Comparison of ENCODE assay signal across 8 mouse cellular contexts in the genomic region with DNA sequence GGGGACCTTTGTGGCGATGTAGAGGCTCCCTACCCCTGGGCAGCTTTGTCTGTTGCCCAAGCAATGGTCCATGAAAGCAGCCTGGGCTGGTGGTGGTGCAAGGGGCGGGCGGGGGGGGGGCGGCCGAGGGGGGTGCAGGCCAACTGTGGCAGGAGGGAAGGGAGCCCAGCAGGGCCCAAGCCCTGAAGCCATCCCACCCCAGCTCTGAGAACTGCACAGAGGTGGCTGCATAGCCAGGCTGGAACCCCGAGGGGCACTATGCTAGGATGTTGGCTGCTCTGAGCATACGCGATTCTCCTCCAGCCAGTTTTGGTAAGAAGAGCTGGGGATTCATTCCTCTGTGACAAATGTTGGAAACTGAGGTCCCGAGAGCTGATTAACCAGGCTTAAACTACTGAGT.
DNase-seq lines count a peak whose midpoint lies in the region; ATAC-seq lines count a peak whose summit lies in the region.

No protein-coding gene starts in this region.

- no peak for DNase-seq in kidney, adult 9 months
- no peak for DNase-seq in embryonic facial prominence, embryonic 10.5 days (ENCODE audit: low spot score)
- no peak for DNase-seq in cerebellum, adult 18-20 months
- DNase-seq in c-Kit-positive CD71-positive TER-119-positive erythroid progenitor cells, embryonic 14.5 days (ENCODE audit: low spot score) = no peak

- H3K36me3 ChIP-seq in kidney, embryonic 15.5 days = no peaks in the 10 kb centered on the region
- no peaks in the 10 kb centered on the region for H3K36me3 ChIP-seq in embryonic facial prominence, embryonic 10.5 days (replicated peaks)
- no peaks in the 10 kb centered on the region for H3K36me3 ChIP-seq in hindbrain, embryonic 13.5 days
- no peaks in the 10 kb centered on the region for H3K36me3 ChIP-seq in midbrain, embryonic 13.5 days

- peak; percentile 50 for ATAC-seq in kidney, embryonic 15.5 days (replicated peaks; ENCODE audit: low FRiP score)
- ATAC-seq in hindbrain, embryonic 13.5 days (ENCODE audit: low FRiP score) = peak; percentile 55
- ATAC-seq in midbrain, embryonic 13.5 days = peak; percentile 69
- ATAC-seq in CD4-positive, CD25-positive, alpha-beta regulatory T cell, adult 4 months = no peak

- no peaks in the 10 kb centered on the region for H3K9me3 ChIP-seq in kidney, embryonic 15.5 days (replicated peaks)
- no peaks in the 10 kb centered on the region for H3K9me3 ChIP-seq in embryonic facial prominence, embryonic 10.5 days
- H3K9me3 ChIP-seq in hindbrain, embryonic 13.5 days = no peaks in the 10 kb centered on the region
- no peaks in the 10 kb centered on the region for H3K9me3 ChIP-seq in midbrain, embryonic 13.5 days

- H3K9ac ChIP-seq in kidney, embryonic 15.5 days = peak overlapping the region; percentile 24; the same call in 1 of the 2 replicates
- H3K9ac ChIP-seq in hindbrain, embryonic 13.5 days = peak overlapping the region; percentile 65
- H3K9ac ChIP-seq in midbrain, embryonic 13.5 days (replicated peaks) = peak overlapping the region; percentile 32; the same call in 1 of the 2 replicates

- H3K4me3 ChIP-seq in kidney, embryonic 15.5 days (replicated peaks) = peak overlapping the region; percentile 25
- H3K4me3 ChIP-seq in embryonic facial prominence, embryonic 10.5 days = peak overlapping the region; percentile 46
- H3K4me3 ChIP-seq in hindbrain, embryonic 13.5 days = 0 out of 2 replicates have a peak overlapping the region, but pooled peaks have one; percentile 8
- H3K4me3 ChIP-seq in midbrain, embryonic 13.5 days (replicated peaks) = no peak overlapping the region

- peak overlapping the region; percentile 55 for H3K4me2 ChIP-seq in kidney, embryonic 15.5 days
- H3K4me2 ChIP-seq in hindbrain, embryonic 13.5 days = peak overlapping the region; percentile 46
- H3K4me2 ChIP-seq in midbrain, embryonic 13.5 days (replicated peaks) = peak overlapping the region; percentile 47

- WGBS in kidney, embryonic 15.5 days = 27% methylated on average over 8 of the region's 9 CpGs
- 22% methylated on average over 9 of the region's 9 CpGs for WGBS in embryonic facial prominence, embryonic 10.5 days
- 15% methylated on average over 4 of the region's 9 CpGs for WGBS in hindbrain, embryonic 13.5 days
- 22% methylated on average over 5 of the region's 9 CpGs for WGBS in midbrain, embryonic 13.5 days

- peaks cover 43% of the 10 kb centered on the region for H3K27me3 ChIP-seq in kidney, embryonic 15.5 days
- peaks cover 100% of the 10 kb centered on the region for H3K27me3 ChIP-seq in embryonic facial prominence, embryonic 10.5 days (replicated peaks; ENCODE audit: low read depth, poor library complexity, severe bottlenecking)
- H3K27me3 ChIP-seq in hindbrain, embryonic 13.5 days = peaks cover 39% of the 10 kb centered on the region
- H3K27me3 ChIP-seq in midbrain, embryonic 13.5 days = peaks cover 56% of the 10 kb centered on the region; the same call in 1 of the 2 replicates

- peak overlapping the region; percentile 94 for H3K27ac ChIP-seq in kidney, embryonic 15.5 days
- peak overlapping the region; percentile 88 for H3K27ac ChIP-seq in embryonic facial prominence, embryonic 10.5 days (replicated peaks)
- H3K27ac ChIP-seq in hindbrain, embryonic 13.5 days = peak overlapping the region; percentile 92
- H3K27ac ChIP-seq in midbrain, embryonic 13.5 days = peak overlapping the region; percentile 85

- H3K4me1 ChIP-seq in kidney, embryonic 15.5 days = peaks cover 38% of the 10 kb centered on the region
- peaks cover 60% of the 10 kb centered on the region for H3K4me1 ChIP-seq in embryonic facial prominence, embryonic 10.5 days
- peaks cover 29% of the 10 kb centered on the region for H3K4me1 ChIP-seq in hindbrain, embryonic 13.5 days (replicated peaks)
- peaks cover 21% of the 10 kb centered on the region for H3K4me1 ChIP-seq in midbrain, embryonic 13.5 days (replicated peaks)
